Mouse (Mus musculus): ENCODE measurements around the gene Tspan15. TPM values are rescaled to one million over a fixed set of nuclear protein-coding genes. Genes with fewer than 3 reads are reported as not detected.

Gene Tspan15
- polyA plus RNA-seq, 1 experiment from 2014 or later = 18.5 TPM

- 75% methylated on average over 3 of the region's 3 CpGs for WGBS
- no peak for DNase-seq (ENCODE audit: low spot score)
- H3K4me1 ChIP-seq = peaks cover 3% of the 10 kb centered on the region; the same call in 1 of the 2 replicates
Observed at GRCm38 (mm10) chr10:62247156-62247555, 16.1 kb upstream of the Tspan15 start.

GRCm38 (mm10) chr10:62244067-62244466 is 13.0 kb upstream of the Tspan15 start:
- no peak for DNase-seq (ENCODE audit: low spot score)
- Histone ChIP-seq H3K27ac (no peak overlapping the region), H3K4me3 (no peak overlapping the region), H3K4me1 (peaks cover 7% of the 10 kb centered on the region), H3K9me3 (replicated peaks) (no peaks in the 10 kb centered on the region), H3K27me3 (ENCODE audit: low read depth, poor library complexity, severe bottlenecking) (no peaks in the 10 kb centered on the region), H3K36me3 (no peaks in the 10 kb centered on the region)
- 93% methylated on average over 9 of the region's 9 CpGs for WGBS

More at GRCm38 (mm10) chr10:62247156-62247555, 16.1 kb upstream of the Tspan15 start:
- Histone ChIP-seq H3K9me3 (replicated peaks) (no peaks in the 10 kb centered on the region), H3K27me3 (ENCODE audit: low read depth, poor library complexity, severe bottlenecking) (peaks cover 5% of the 10 kb centered on the region; the same call in 1 of the 2 replicates), H3K4me3 (no peak overlapping the region), H3K27ac (no peak overlapping the region), H3K36me3 (no peaks in the 10 kb centered on the region)

GRCm38 (mm10) chr10:62242896-62243295 is 11.8 kb upstream of the Tspan15 start:
- WGBS = 59% methylated on average over 13 of the region's 13 CpGs

GRCm38 (mm10) chr10:62242358-62242757 is 11.3 kb upstream of the Tspan15 start:
- H3K36me3 ChIP-seq = no peaks in the 10 kb centered on the region
- H3K4me3 ChIP-seq = no peak overlapping the region
- H3K27ac ChIP-seq = no peak overlapping the region
- H3K9me3 ChIP-seq (replicated peaks) = no peaks in the 10 kb centered on the region
- H3K4me1 ChIP-seq = peaks cover 7% of the 10 kb centered on the region
- H3K27me3 ChIP-seq (ENCODE audit: low read depth, poor library complexity, severe bottlenecking) = no peaks in the 10 kb centered on the region
- 85% methylated on average over 10 of the region's 10 CpGs for WGBS
- DNase-seq (ENCODE audit: low spot score) = no peak

More at GRCm38 (mm10) chr10:62242896-62243295, 11.8 kb upstream of the Tspan15 start:
- Histone ChIP-seq H3K27ac (no peak overlapping the region), H3K4me1 (peaks cover 7% of the 10 kb centered on the region), H3K36me3 (no peaks in the 10 kb centered on the region), H3K9me3 (replicated peaks) (no peaks in the 10 kb centered on the region), H3K27me3 (ENCODE audit: low read depth, poor library complexity, severe bottlenecking) (no peaks in the 10 kb centered on the region), H3K4me3 (no peak overlapping the region)
- peak; percentile 41 for DNase-seq (ENCODE audit: low spot score)

- DNase-seq (ENCODE audit: low spot score) = no peak
- Histone ChIP-seq H3K27me3 (ENCODE audit: low read depth, poor library complexity, severe bottlenecking) (0 out of 2 replicates have a peak, but pooled peaks cover 5% of the 10 kb centered on the region), H3K27ac (no peak overlapping the region), H3K9me3 (replicated peaks) (no peaks in the 10 kb centered on the region), H3K4me1 (peaks cover 7% of the 10 kb centered on the region), H3K36me3 (no peaks in the 10 kb centered on the region), H3K4me3 (no peak overlapping the region)
- 71% methylated on average over 6 of the region's 6 CpGs for WGBS
Observed at GRCm38 (mm10) chr10:62239270-62239669, 8.2 kb upstream of the Tspan15 start.

- peaks cover 7% of the 10 kb centered on the region for H3K4me1 ChIP-seq
- no peak for DNase-seq (ENCODE audit: low spot score)
- H3K4me3 ChIP-seq = no peak overlapping the region
- no peak overlapping the region for H3K27ac ChIP-seq
- no peaks in the 10 kb centered on the region for H3K36me3 ChIP-seq
- H3K27me3 ChIP-seq (ENCODE audit: low read depth, poor library complexity, severe bottlenecking) = 0 out of 2 replicates have a peak, but pooled peaks cover 5% of the 10 kb centered on the region
- WGBS = 95% methylated on average over 3 of the region's 3 CpGs
- H3K9me3 ChIP-seq (replicated peaks) = no peaks in the 10 kb centered on the region
Observed at GRCm38 (mm10) chr10:62238688-62239087, 7.6 kb upstream of the Tspan15 start.

GRCm38 (mm10) chr10:62237205-62237604 is 6.2 kb upstream of the Tspan15 start:
- no peaks in the 10 kb centered on the region for H3K9me3 ChIP-seq (replicated peaks)
- H3K36me3 ChIP-seq = no peaks in the 10 kb centered on the region
- no peak overlapping the region for H3K4me3 ChIP-seq
- H3K4me1 ChIP-seq = peaks cover 11% of the 10 kb centered on the region
- no peak for DNase-seq (ENCODE audit: low spot score)
- 87% methylated on average over 10 of the region's 10 CpGs for WGBS
- 0 out of 2 replicates have a peak, but pooled peaks cover 5% of the 10 kb centered on the region for H3K27me3 ChIP-seq (ENCODE audit: low read depth, poor library complexity, severe bottlenecking)
- no peak overlapping the region for H3K27ac ChIP-seq

- no peak overlapping the region for H3K27ac ChIP-seq
- H3K4me1 ChIP-seq = peaks cover 21% of the 10 kb centered on the region
- no peaks in the 10 kb centered on the region for H3K9me3 ChIP-seq (replicated peaks)
- H3K4me3 ChIP-seq = no peak overlapping the region
- DNase-seq (ENCODE audit: low spot score) = no peak
- 0 out of 2 replicates have a peak, but pooled peaks cover 5% of the 10 kb centered on the region for H3K27me3 ChIP-seq (ENCODE audit: low read depth, poor library complexity, severe bottlenecking)
- H3K36me3 ChIP-seq = no peaks in the 10 kb centered on the region
- 86% methylated on average over 6 of the region's 6 CpGs for WGBS
Observed at GRCm38 (mm10) chr10:62236165-62236564, 5.1 kb upstream of the Tspan15 start.

- no peak for DNase-seq (ENCODE audit: low spot score)
- no peak overlapping the region; the same call in 1 of the 2 replicates for H3K27ac ChIP-seq
- WGBS = 77% methylated on average over 3 of the region's 3 CpGs
- H3K27me3 ChIP-seq (ENCODE audit: low read depth, poor library complexity, severe bottlenecking) = peaks cover 26% of the 10 kb centered on the region
- peaks cover 24% of the 10 kb centered on the region for H3K4me1 ChIP-seq
- no peaks in the 10 kb centered on the region for H3K9me3 ChIP-seq (replicated peaks)
- peak overlapping the region; percentile 68; the same call in 1 of the 2 replicates for H3K4me3 ChIP-seq
- no peaks in the 10 kb centered on the region for H3K36me3 ChIP-seq
Observed at GRCm38 (mm10) chr10:62231811-62232210, 760 bp upstream of the Tspan15 start.

GRCm38 (mm10) chr10:62231395-62231732 is 313 bp upstream of the Tspan15 start:
- 5% methylated on average over 13 of the region's 13 CpGs for WGBS
- H3K27ac ChIP-seq = peak overlapping the region; percentile 84
- no peaks in the 10 kb centered on the region for H3K36me3 ChIP-seq
- peaks cover 26% of the 10 kb centered on the region for H3K4me1 ChIP-seq
- no peaks in the 10 kb centered on the region for H3K9me3 ChIP-seq (replicated peaks)
- peaks cover 26% of the 10 kb centered on the region for H3K27me3 ChIP-seq (ENCODE audit: low read depth, poor library complexity, severe bottlenecking)
- H3K4me3 ChIP-seq = peak overlapping the region; percentile 68
- no peak for DNase-seq (ENCODE audit: low spot score)

GRCm38 (mm10) chr10:62228126-62228525 is 2.9 kb downstream of the Tspan15 start:
- no peak for DNase-seq (ENCODE audit: low spot score)
- Histone ChIP-seq H3K4me3 (no peak overlapping the region), H3K9me3 (replicated peaks) (no peaks in the 10 kb centered on the region), H3K4me1 (peaks cover 46% of the 10 kb centered on the region), H3K27ac (no peak overlapping the region), H3K36me3 (no peaks in the 10 kb centered on the region), H3K27me3 (ENCODE audit: low read depth, poor library complexity, severe bottlenecking) (peaks cover 21% of the 10 kb centered on the region)
- 61% methylated on average over 6 of the region's 6 CpGs for WGBS

GRCm38 (mm10) chr10:62225839-62226238 is 5.2 kb downstream of the Tspan15 start:
- no peak for DNase-seq (ENCODE audit: low spot score)
- peaks cover 36% of the 10 kb centered on the region for H3K4me1 ChIP-seq
- no peak overlapping the region for H3K27ac ChIP-seq
- no peak overlapping the region for H3K4me3 ChIP-seq
- 65% methylated on average over 7 of the region's 7 CpGs for WGBS
- H3K9me3 ChIP-seq (replicated peaks) = no peaks in the 10 kb centered on the region
- H3K27me3 ChIP-seq (ENCODE audit: low read depth, poor library complexity, severe bottlenecking) = peaks cover 21% of the 10 kb centered on the region
- H3K36me3 ChIP-seq = no peaks in the 10 kb centered on the region

- Histone ChIP-seq H3K36me3 (no peaks in the 10 kb centered on the region), H3K27ac (no peak overlapping the region), H3K4me3 (no peak overlapping the region), H3K4me1 (peaks cover 28% of the 10 kb centered on the region), H3K9me3 (replicated peaks) (no peaks in the 10 kb centered on the region), H3K27me3 (ENCODE audit: low read depth, poor library complexity, severe bottlenecking) (peaks cover 9% of the 10 kb centered on the region; the same call in 1 of the 2 replicates)
- no peak for DNase-seq (ENCODE audit: low spot score)
- 47% methylated on average over 6 of the region's 6 CpGs for WGBS
Observed at GRCm38 (mm10) chr10:62224231-62224630, 6.8 kb downstream of the Tspan15 start.

- 79% methylated on average over 17 of the region's 17 CpGs for WGBS
- H3K27me3 ChIP-seq (ENCODE audit: low read depth, poor library complexity, severe bottlenecking) = no peaks in the 10 kb centered on the region
- H3K27ac ChIP-seq = no peak overlapping the region
Observed at GRCm38 (mm10) chr10:62222777-62223176, 8.3 kb downstream of the Tspan15 start.

More at GRCm38 (mm10) chr10:62222777-62223176, 8.3 kb downstream of the Tspan15 start:
- H3K36me3 ChIP-seq = no peaks in the 10 kb centered on the region
- peaks cover 28% of the 10 kb centered on the region for H3K4me1 ChIP-seq
- DNase-seq (ENCODE audit: low spot score) = no peak
- H3K9me3 ChIP-seq (replicated peaks) = no peaks in the 10 kb centered on the region
- no peak overlapping the region for H3K4me3 ChIP-seq
